Mouse (Mus musculus) midbrain, embryonic 13.5 days (tissue): ENCODE data around the gene Ccdc154. TPM values are rescaled to one million over a fixed set of nuclear protein-coding genes. Genes with fewer than 3 reads are reported as not detected.
A peak's percentile ranks its signal among the peaks of the same experiment; 100 is the strongest.

ENCODE experiments used
- ATAC-seq: fragments of 200-750 bp; cut with Nextera tagmentation; 2 replicates; pipeline ENCODE4 v1.8.0; 2017; ENCODE audit warnings: mild to moderate bottlenecking, moderate TSS enrichment, moderate library complexity
- H3K27ac ChIP-seq: fragments of 300-500 bp; sonication (generic); 2 replicates; pipeline ENCODE4 v1.5.1; 2015; ENCODE audit warnings: inconsistent platforms, mild to moderate bottlenecking, moderate library complexity
- H3K27me3 ChIP-seq: fragments of 300-500 bp; sonication (generic); 2 replicates; pipeline ENCODE4 v1.6.1; 2015; ENCODE audit warnings: mild to moderate bottlenecking, inconsistent platforms
- H3K36me3 ChIP-seq: fragments of 300-500 bp; sonication (generic); 2 replicates; pipeline ENCODE4 v1.6.1; 2015; ENCODE audit warnings: mild to moderate bottlenecking, inconsistent platforms
- H3K4me1 ChIP-seq: fragments of 300-500 bp; sonication (generic); replicated peaks from 2 replicates; pipeline ENCODE4 v1.6.1; 2015; ENCODE audit warnings: inconsistent platforms
- H3K4me2 ChIP-seq: fragments of 300-500 bp; sonication (generic); replicated peaks from 2 replicates; pipeline ENCODE4 v1.6.1; 2015; ENCODE audit warnings: moderate library complexity, mild to moderate bottlenecking, inconsistent platforms
- H3K4me3 ChIP-seq: fragments of 300-500 bp; sonication (generic); replicated peaks from 2 replicates; pipeline ENCODE4 v1.5.1; 2015; ENCODE audit warnings: mild to moderate bottlenecking, inconsistent platforms
- H3K9ac ChIP-seq: fragments of 300-500 bp; sonication (generic); replicated peaks from 2 replicates; pipeline ENCODE4 v1.6.1; 2015; ENCODE audit warnings: mild to moderate bottlenecking, inconsistent platforms
- H3K9me3 ChIP-seq: fragments of 300-500 bp; sonication (generic); 2 replicates; pipeline ENCODE4 v1.6.1; 2016; ENCODE audit warnings: mild to moderate bottlenecking, inconsistent platforms
- WGBS: fragments of 180-500 bp; shearing (Covaris S2); methylation state at CpG from one replicate; pipeline ENCODE4 v1.1.7; 2015; 5-methylcytosine and 5-hydroxymethylcytosine counted together
- polyA plus RNA-seq: library from polyadenylated mRNA; unstranded; fragments of >200 nt; fragmentation: Nextera tagmentation; extraction: Ambion mirVana; gene quantifications from 2 replicates; pipeline ENCODE4 v1.2.1, GENCODE M21; 2015

Ccdc154 gene
- polyA plus RNA-seq, 1 experiment from 2014 or later, result not detected

- Histone ChIP-seq H3K4me2 (no peak overlapping the region), H3K9me3 (no peaks in the 10 kb centered on the region), H3K4me3 (no peak overlapping the region), H3K36me3 (peaks cover 12% of the 10 kb centered on the region), H3K27ac (no peak overlapping the region), H3K4me1 (peaks cover 22% of the 10 kb centered on the region), H3K9ac (no peak overlapping the region; the same call in 1 of the 2 replicates), H3K27me3 (no peaks in the 10 kb centered on the region)
- no peak for ATAC-seq
- WGBS, result 90% methylated on average over 6 of the region's 6 CpGs
Measured at GRCm38 (mm10) chr17:25135622-25136021, 26.6 kb upstream of the Ccdc154 start.

GRCm38 (mm10) chr17:25138803-25139202 lies 23.5 kb upstream of the Ccdc154 start:
- Histone ChIP-seq H3K4me3 (no peak overlapping the region), H3K4me2 (no peak overlapping the region), H3K4me1 (peaks cover 18% of the 10 kb centered on the region), H3K27me3 (no peaks in the 10 kb centered on the region), H3K9ac (0 out of 2 replicates have a peak overlapping the region, but pooled peaks have one; percentile 23), H3K9me3 (no peaks in the 10 kb centered on the region), H3K36me3 (peaks cover 18% of the 10 kb centered on the region), H3K27ac (no peak overlapping the region)
- ATAC-seq, result no peak
- 100% methylated on average over 1 of the region's 1 CpGs for WGBS

GRCm38 (mm10) chr17:25139960-25140359 lies 22.3 kb upstream of the Ccdc154 start:
- Histone ChIP-seq H3K9me3 (no peaks in the 10 kb centered on the region), H3K4me1 (peaks cover 9% of the 10 kb centered on the region), H3K36me3 (peaks cover 26% of the 10 kb centered on the region), H3K4me3 (no peak overlapping the region), H3K9ac (no peak overlapping the region), H3K27me3 (no peaks in the 10 kb centered on the region), H3K27ac (no peak overlapping the region), H3K4me2 (no peak overlapping the region)
- WGBS, result 70% methylated on average over 4 of the region's 4 CpGs
- ATAC-seq, result no peak

- no peaks in the 10 kb centered on the region for H3K9me3 ChIP-seq
- no peak overlapping the region for H3K27ac ChIP-seq
- H3K4me1 ChIP-seq, result no peaks in the 10 kb centered on the region
- no peak overlapping the region; the same call in 1 of the 2 replicates for H3K9ac ChIP-seq
- no peak overlapping the region for H3K4me3 ChIP-seq
- WGBS, result 81% methylated on average over 7 of the region's 7 CpGs
- no peak overlapping the region for H3K4me2 ChIP-seq
- peaks cover 37% of the 10 kb centered on the region for H3K36me3 ChIP-seq
- H3K27me3 ChIP-seq, result no peaks in the 10 kb centered on the region
- ATAC-seq, result no peak
Measured at GRCm38 (mm10) chr17:25163387-25163786, 1.1 kb downstream of the Ccdc154 start.

GRCm38 (mm10) chr17:25164770-25165169 lies 2.5 kb downstream of the Ccdc154 start:
- 84% methylated on average over 3 of the region's 3 CpGs for WGBS

GRCm38 (mm10) chr17:25165970-25166671 lies 3.9 kb downstream of the Ccdc154 start:
- H3K9ac ChIP-seq, result no peak overlapping the region
- no peaks in the 10 kb centered on the region for H3K27me3 ChIP-seq
- no peak overlapping the region for H3K4me2 ChIP-seq
- no peak overlapping the region for H3K27ac ChIP-seq
- no peak overlapping the region for H3K4me3 ChIP-seq
- H3K36me3 ChIP-seq, result peaks cover 12% of the 10 kb centered on the region
- no peaks in the 10 kb centered on the region for H3K9me3 ChIP-seq
- H3K4me1 ChIP-seq, result no peaks in the 10 kb centered on the region
- WGBS, result 77% methylated on average over 6 of the region's 6 CpGs
- ATAC-seq, result no peak

More at GRCm38 (mm10) chr17:25164770-25165169, 2.5 kb downstream of the Ccdc154 start:
- no peak for ATAC-seq
- Histone ChIP-seq H3K9me3 (no peaks in the 10 kb centered on the region), H3K4me1 (no peaks in the 10 kb centered on the region), H3K36me3 (peaks cover 25% of the 10 kb centered on the region), H3K27me3 (no peaks in the 10 kb centered on the region), H3K4me2 (no peak overlapping the region), H3K4me3 (no peak overlapping the region), H3K9ac (no peak overlapping the region), H3K27ac (no peak overlapping the region)

GRCm38 (mm10) chr17:25169706-25170105 lies 7.4 kb downstream of the Ccdc154 start:
- no peak for ATAC-seq
- Histone ChIP-seq H3K27ac (no peak overlapping the region), H3K27me3 (no peaks in the 10 kb centered on the region), H3K9ac (no peak overlapping the region), H3K4me3 (no peak overlapping the region), H3K4me2 (no peak overlapping the region), H3K4me1 (no peaks in the 10 kb centered on the region), H3K36me3 (no peaks in the 10 kb centered on the region), H3K9me3 (no peaks in the 10 kb centered on the region)
- WGBS, result 90% methylated on average over 2 of the region's 2 CpGs

- no peak overlapping the region for H3K9ac ChIP-seq
- no peaks in the 10 kb centered on the region for H3K27me3 ChIP-seq
- H3K4me1 ChIP-seq, result no peaks in the 10 kb centered on the region
- no peak overlapping the region for H3K4me3 ChIP-seq
- no peaks in the 10 kb centered on the region for H3K36me3 ChIP-seq
- no peaks in the 10 kb centered on the region for H3K9me3 ChIP-seq
- 90% methylated on average over 3 of the region's 3 CpGs for WGBS
- H3K27ac ChIP-seq, result no peak overlapping the region
- no peak for ATAC-seq
- no peak overlapping the region for H3K4me2 ChIP-seq
Measured at GRCm38 (mm10) chr17:25172558-25172957, 10.3 kb downstream of the Ccdc154 start.

GRCm38 (mm10) chr17:25175411-25175810 lies 13.2 kb downstream of the Ccdc154 start, which contains the start of gene Gm38655:
Gene Gm38655 (minus strand): TSS chr17:25175471.
- Histone ChIP-seq H3K4me3 (no peak within 1 kb of the TSS), H3K27me3 (0 out of 2 replicates have a peak, but pooled peaks cover 10% of the 10 kb centered on the region), H3K4me2 (no peak within 1 kb of the TSS), H3K27ac (no peak within 1 kb of the TSS), H3K9ac (no peak within 1 kb of the TSS), H3K9me3 (no peaks in the 10 kb centered on the region), H3K4me1 (no peaks in the 10 kb centered on the region), H3K36me3 (no peaks in the 10 kb centered on the region)
- ATAC-seq, result no peak
- 71% methylated on average over 9 of the region's 9 CpGs for WGBS

GRCm38 (mm10) chr17:25183232-25183631 lies 21.0 kb downstream of the Ccdc154 start:
- peak overlapping the region; percentile 81 for H3K4me3 ChIP-seq
- peaks cover 10% of the 10 kb centered on the region; the same call in 1 of the 2 replicates for H3K27me3 ChIP-seq
- peak overlapping the region; percentile 100 for H3K4me2 ChIP-seq
- no peaks in the 10 kb centered on the region for H3K9me3 ChIP-seq
- H3K9ac ChIP-seq, result peak overlapping the region; percentile 91
- H3K36me3 ChIP-seq, result no peaks in the 10 kb centered on the region
- H3K27ac ChIP-seq, result peak overlapping the region; percentile 95; the same call in 1 of the 2 replicates
- H3K4me1 ChIP-seq, result peaks cover 24% of the 10 kb centered on the region
- ATAC-seq, result no peak

- peak within 1 kb of the TSS; percentile 81 for H3K4me3 ChIP-seq
- H3K36me3 ChIP-seq, result no peaks in the 10 kb centered on the region
- peaks cover 28% of the 10 kb centered on the region for H3K4me1 ChIP-seq
- H3K27ac ChIP-seq, result peak within 1 kb of the TSS; percentile 95
- H3K9me3 ChIP-seq, result no peaks in the 10 kb centered on the region
- H3K27me3 ChIP-seq, result peaks cover 6% of the 10 kb centered on the region; the same call in 1 of the 2 replicates
- ATAC-seq, result peak; percentile 88
- under 1% methylated on average over 50 of the region's 50 CpGs for WGBS
- H3K9ac ChIP-seq, result peak within 1 kb of the TSS; percentile 91
- H3K4me2 ChIP-seq, result peak within 1 kb of the TSS; percentile 100
Measured at GRCm38 (mm10) chr17:25184129-25184691, 21.9 kb downstream of the Ccdc154 start, which contains the start of gene BC003965. Gene BC003965 (plus strand): TSS chr17:25184554.

GRCm38 (mm10) chr17:25184961-25185360 lies 22.7 kb downstream of the Ccdc154 start:
- Histone ChIP-seq H3K9ac (peak overlapping the region; percentile 77), H3K4me2 (peak overlapping the region; percentile 100), H3K27ac (peak overlapping the region; percentile 95; the same call in 1 of the 2 replicates), H3K9me3 (no peaks in the 10 kb centered on the region), H3K4me3 (peak overlapping the region; percentile 81), H3K27me3 (peaks cover 6% of the 10 kb centered on the region; the same call in 1 of the 2 replicates), H3K4me1 (peaks cover 36% of the 10 kb centered on the region), H3K36me3 (no peaks in the 10 kb centered on the region)
- 10% methylated on average over 17 of the region's 17 CpGs for whole genome bisulfite sequencing
- ATAC-seq, result peak; percentile 42
